Mouse (Mus musculus): ENCODE measurements around the gene Nlrp1b. TPM values are rescaled to one million over a fixed set of nuclear protein-coding genes. Genes with fewer than 3 reads are reported as not detected.

The Nlrp1b gene
- polyA plus RNA-seq (2016; fragmentation: Nextera tagmentation; extraction: Ambion mirVana) = not detected in 2 replicates

GRCm38 (mm10) chr11:71230684-71231480 lies at the start of gene Nlrp1b:
TSS of gene Nlrp1b (minus strand) at chr11:71230733.
- Histone ChIP-seq H3K36me3 (no peaks in the 10 kb centered on the region), H3K4me1 (no peaks in the 10 kb centered on the region), H3K27me3 (ENCODE audit: low read depth, poor library complexity, severe bottlenecking) (no peaks in the 10 kb centered on the region), H3K27ac (replicated peaks) (no peak within 1 kb of the TSS), H3K4me3 (no peak within 1 kb of the TSS), H3K9me3 (replicated peaks) (no peaks in the 10 kb centered on the region)
- no peak for DNase-seq (ENCODE audit: low spot score)
- 81% methylated on average over 2 of the region's 2 CpGs for WGBS

GRCm38 (mm10) chr11:71261036-71261435 lies 30.5 kb upstream of the Nlrp1b start:
- H3K27ac ChIP-seq (replicated peaks) = no peak overlapping the region
- no peaks in the 10 kb centered on the region for H3K27me3 ChIP-seq (ENCODE audit: low read depth, poor library complexity, severe bottlenecking)
- no peaks in the 10 kb centered on the region for H3K9me3 ChIP-seq (replicated peaks)
- no peak for DNase-seq (ENCODE audit: low spot score)
- no peak overlapping the region for H3K4me3 ChIP-seq
- 83% methylated on average over 3 of the region's 3 CpGs for WGBS
- H3K36me3 ChIP-seq = no peaks in the 10 kb centered on the region
- no peaks in the 10 kb centered on the region for H3K4me1 ChIP-seq

- H3K27ac ChIP-seq (replicated peaks) = no peak overlapping the region
- 86% methylated on average over 5 of the region's 5 CpGs for WGBS
- H3K4me1 ChIP-seq = no peaks in the 10 kb centered on the region
- no peak for DNase-seq (ENCODE audit: low spot score)
- H3K4me3 ChIP-seq = no peak overlapping the region
- H3K9me3 ChIP-seq (replicated peaks) = no peaks in the 10 kb centered on the region
- no peaks in the 10 kb centered on the region for H3K36me3 ChIP-seq
- no peaks in the 10 kb centered on the region for H3K27me3 ChIP-seq (ENCODE audit: low read depth, poor library complexity, severe bottlenecking)
These were observed 20.8 kb upstream of the Nlrp1b start for GRCm38 (mm10) chr11:71251333-71251732.

GRCm38 (mm10) chr11:71224614-71225013 lies 5.9 kb downstream of the Nlrp1b start:
- Histone ChIP-seq H3K4me3 (no peak overlapping the region), H3K4me1 (no peaks in the 10 kb centered on the region), H3K27ac (replicated peaks) (no peak overlapping the region), H3K27me3 (ENCODE audit: low read depth, poor library complexity, severe bottlenecking) (no peaks in the 10 kb centered on the region), H3K36me3 (no peaks in the 10 kb centered on the region), H3K9me3 (replicated peaks) (no peaks in the 10 kb centered on the region)
- WGBS = 68% methylated on average over 2 of the region's 2 CpGs
- DNase-seq (ENCODE audit: low spot score) = no peak

GRCm38 (mm10) chr11:71202703-71203102 lies 27.8 kb downstream of the Nlrp1b start:
- H3K9me3 ChIP-seq (replicated peaks) = no peaks in the 10 kb centered on the region
- no peak overlapping the region for H3K4me3 ChIP-seq
- DNase-seq (ENCODE audit: low spot score) = no peak
- H3K27me3 ChIP-seq (ENCODE audit: low read depth, poor library complexity, severe bottlenecking) = no peaks in the 10 kb centered on the region
- WGBS = 88% methylated on average over 4 of the region's 4 CpGs
- H3K4me1 ChIP-seq = no peaks in the 10 kb centered on the region
- no peaks in the 10 kb centered on the region for H3K36me3 ChIP-seq
- H3K27ac ChIP-seq (replicated peaks) = no peak overlapping the region

DNA sequence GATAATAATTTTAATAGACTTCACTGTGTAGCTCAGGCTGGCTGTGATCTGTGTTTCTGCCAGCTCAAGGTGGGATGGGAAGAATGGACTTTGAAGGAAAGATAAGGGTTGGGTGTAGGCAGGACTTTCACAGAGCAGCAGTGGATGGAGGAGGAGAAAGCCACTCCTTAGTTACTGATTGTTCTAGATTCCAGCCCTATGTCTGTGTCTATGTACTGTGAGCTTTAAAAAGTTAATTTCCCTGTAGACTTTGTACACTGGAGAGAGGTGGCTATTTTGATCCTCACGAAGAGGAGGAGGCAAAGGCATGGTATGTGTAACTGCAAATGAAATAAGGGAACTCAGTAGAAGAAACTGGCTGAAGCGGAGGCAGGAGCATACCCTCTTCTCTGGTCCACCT lies 31.2 kb downstream of the Nlrp1b start:
- Histone ChIP-seq H3K4me1 (no peaks in the 10 kb centered on the region), H3K27me3 (ENCODE audit: low read depth, poor library complexity, severe bottlenecking) (no peaks in the 10 kb centered on the region), H3K36me3 (no peaks in the 10 kb centered on the region), H3K9me3 (replicated peaks) (no peaks in the 10 kb centered on the region), H3K4me3 (no peak overlapping the region), H3K27ac (replicated peaks) (no peak overlapping the region)
- 85% methylated on average over 2 of the region's 2 CpGs for WGBS
- no peak for DNase-seq (ENCODE audit: low spot score)

DNA sequence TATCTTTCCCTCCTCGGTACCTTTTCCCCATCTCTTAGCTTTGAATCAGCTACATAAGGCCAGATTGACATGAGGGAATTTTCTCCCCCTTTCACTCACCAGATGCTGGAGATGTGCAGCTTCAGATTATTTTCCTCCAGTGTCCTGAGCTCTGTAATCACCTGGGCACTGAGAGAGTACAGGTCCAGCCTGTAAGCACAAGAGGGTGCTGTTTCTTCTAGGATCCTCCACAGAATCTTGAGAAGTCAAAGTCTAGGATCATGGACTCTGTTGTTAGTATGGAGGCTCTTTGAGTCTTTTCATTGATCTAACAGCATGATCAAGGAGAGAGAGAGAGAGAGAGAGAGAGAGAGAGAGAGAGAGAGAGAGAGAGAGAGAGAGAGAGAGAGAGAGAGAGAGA lies 60.9 kb downstream of the Nlrp1b start:
- Histone ChIP-seq H3K36me3 (no peaks in the 10 kb centered on the region), H3K27me3 (ENCODE audit: low read depth, poor library complexity, severe bottlenecking) (no peaks in the 10 kb centered on the region), H3K4me1 (no peaks in the 10 kb centered on the region), H3K4me3 (no peak overlapping the region), H3K9me3 (replicated peaks) (no peaks in the 10 kb centered on the region), H3K27ac (replicated peaks) (no peak overlapping the region)
- DNase-seq (ENCODE audit: low spot score) = no peak
- WGBS = 80% methylated on average over 1 of the region's 1 CpGs

GRCm38 (mm10) chr11:71164139-71164538 lies 66.4 kb downstream of the Nlrp1b start:
- no peak for DNase-seq (ENCODE audit: low spot score)
- no peak overlapping the region for H3K4me3 ChIP-seq
- WGBS = 82% methylated on average over 1 of the region's 1 CpGs
- no peaks in the 10 kb centered on the region for H3K4me1 ChIP-seq
- H3K27me3 ChIP-seq (ENCODE audit: low read depth, poor library complexity, severe bottlenecking) = no peaks in the 10 kb centered on the region
- H3K27ac ChIP-seq (replicated peaks) = no peak overlapping the region
- H3K9me3 ChIP-seq (replicated peaks) = no peaks in the 10 kb centered on the region
- H3K36me3 ChIP-seq = no peaks in the 10 kb centered on the region

- Histone ChIP-seq H3K36me3 (no peaks in the 10 kb centered on the region), H3K27me3 (ENCODE audit: low read depth, poor library complexity, severe bottlenecking) (no peaks in the 10 kb centered on the region), H3K27ac (replicated peaks) (no peak overlapping the region), H3K9me3 (replicated peaks) (no peaks in the 10 kb centered on the region), H3K4me1 (no peaks in the 10 kb centered on the region), H3K4me3 (no peak overlapping the region)
- no peak for DNase-seq (ENCODE audit: low spot score)
- 77% methylated on average over 3 of the region's 3 CpGs for WGBS
These were observed 70.9 kb downstream of the Nlrp1b start for GRCm38 (mm10) chr11:71159439-71160136.

DNA sequence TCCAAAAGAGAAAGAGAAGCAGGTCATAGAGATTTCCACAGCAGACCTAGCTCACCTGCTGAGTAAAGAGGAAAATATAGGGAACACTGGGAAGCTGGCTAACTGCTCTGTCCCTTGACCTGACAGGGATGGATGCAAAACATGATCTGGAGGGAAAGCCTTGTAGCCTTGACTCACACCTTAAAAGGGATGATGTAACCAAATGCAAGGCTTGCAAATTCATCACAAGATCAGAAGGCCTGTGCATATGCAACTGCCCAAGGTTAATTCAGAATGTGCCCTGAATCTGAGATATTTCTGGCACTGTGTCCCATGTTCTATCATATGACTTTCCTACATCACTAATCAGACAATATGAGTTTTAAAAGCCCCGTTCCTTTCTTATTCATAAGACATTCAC lies 75.3 kb downstream of the Nlrp1b start:
- WGBS = 84% methylated on average over 1 of the region's 1 CpGs
- H3K9me3 ChIP-seq (replicated peaks) = no peaks in the 10 kb centered on the region
- H3K27me3 ChIP-seq (ENCODE audit: low read depth, poor library complexity, severe bottlenecking) = no peaks in the 10 kb centered on the region
- H3K4me1 ChIP-seq = no peaks in the 10 kb centered on the region
- H3K36me3 ChIP-seq = no peaks in the 10 kb centered on the region
- no peak for DNase-seq (ENCODE audit: low spot score)
- no peak overlapping the region for H3K27ac ChIP-seq (replicated peaks)
- no peak overlapping the region for H3K4me3 ChIP-seq

DNA sequence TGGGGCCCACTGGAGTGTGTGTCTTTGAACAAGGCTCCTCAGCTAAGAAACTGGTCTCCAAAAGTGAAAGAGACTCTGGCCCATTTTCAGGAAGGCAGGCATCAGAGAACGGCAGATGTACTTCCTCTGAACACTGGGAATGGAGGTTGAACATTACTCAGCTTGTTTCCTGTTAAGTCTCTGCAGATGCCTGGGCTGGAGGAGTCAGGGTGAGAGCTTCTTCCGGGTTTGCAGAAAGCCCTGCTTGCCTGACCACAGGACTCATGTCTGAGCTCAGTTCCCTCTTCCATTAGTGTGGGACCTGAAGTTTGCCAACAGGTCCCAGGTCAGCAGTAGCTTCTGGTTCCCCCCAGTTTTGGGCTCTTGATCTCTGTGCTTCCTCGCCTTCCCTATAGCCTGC lies 85.9 kb downstream of the Nlrp1b start, which contains the start of gene Nlrp1a:
Gene Nlrp1a, minus strand, starts transcription at position 44 of the 400 bp plus-strand sequence.
- no peaks in the 10 kb centered on the region for H3K27me3 ChIP-seq (ENCODE audit: low read depth, poor library complexity, severe bottlenecking)
- H3K4me1 ChIP-seq = no peaks in the 10 kb centered on the region
- H3K9me3 ChIP-seq (replicated peaks) = no peaks in the 10 kb centered on the region
- no peak within 1 kb of the TSS for H3K27ac ChIP-seq (replicated peaks)
- H3K4me3 ChIP-seq = no peak within 1 kb of the TSS
- no peaks in the 10 kb centered on the region for H3K36me3 ChIP-seq
- no peak for DNase-seq (ENCODE audit: low spot score)
- 75% methylated on average over 3 of the region's 3 CpGs for whole genome bisulfite sequencing

DNA sequence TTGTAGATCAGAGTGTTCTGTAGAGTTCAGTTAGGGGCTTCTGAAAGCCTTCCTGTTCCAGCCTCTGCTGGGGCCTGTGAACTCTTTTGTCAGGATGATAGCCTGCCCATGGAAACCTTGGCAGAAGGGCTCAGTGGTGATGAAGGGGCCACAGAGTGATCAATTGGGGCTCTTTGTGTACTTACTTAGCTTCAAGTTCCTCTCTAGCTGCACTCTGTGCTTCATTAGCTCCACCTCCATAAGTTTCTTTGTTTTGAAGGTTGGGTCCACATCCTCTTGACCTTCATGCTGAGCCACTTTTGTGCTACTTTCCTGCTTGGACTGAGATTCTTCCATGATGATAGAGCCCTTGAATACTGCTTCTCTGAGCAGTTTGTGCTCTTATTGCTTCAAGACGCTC lies 88.5 kb downstream of the Nlrp1b start:
- 73% methylated on average over 1 of the region's 1 CpGs for WGBS
- no peaks in the 10 kb centered on the region for H3K4me1 ChIP-seq

GRCm38 (mm10) chr11:71107128-71107527 lies 123.4 kb downstream of the Nlrp1b start:
- Histone ChIP-seq H3K4me3 (no peak overlapping the region), H3K36me3 (no peaks in the 10 kb centered on the region), H3K27me3 (ENCODE audit: low read depth, poor library complexity, severe bottlenecking) (no peaks in the 10 kb centered on the region), H3K27ac (replicated peaks) (no peak overlapping the region), H3K4me1 (no peaks in the 10 kb centered on the region), H3K9me3 (replicated peaks) (no peaks in the 10 kb centered on the region)
- no peak for DNase-seq (ENCODE audit: low spot score)
- 79% methylated on average over 2 of the region's 2 CpGs for WGBS

More for the DNA sequence above, 88.5 kb downstream of the Nlrp1b start:
- no peaks in the 10 kb centered on the region for H3K27me3 ChIP-seq (ENCODE audit: low read depth, poor library complexity, severe bottlenecking)
- no peaks in the 10 kb centered on the region for H3K9me3 ChIP-seq (replicated peaks)
- no peak for DNase-seq (ENCODE audit: low spot score)
- no peaks in the 10 kb centered on the region for H3K36me3 ChIP-seq
- H3K27ac ChIP-seq (replicated peaks) = no peak overlapping the region
- no peak overlapping the region for H3K4me3 ChIP-seq
